Mouse (Mus musculus): ENCODE results near the gene Gm28845.

DNA sequence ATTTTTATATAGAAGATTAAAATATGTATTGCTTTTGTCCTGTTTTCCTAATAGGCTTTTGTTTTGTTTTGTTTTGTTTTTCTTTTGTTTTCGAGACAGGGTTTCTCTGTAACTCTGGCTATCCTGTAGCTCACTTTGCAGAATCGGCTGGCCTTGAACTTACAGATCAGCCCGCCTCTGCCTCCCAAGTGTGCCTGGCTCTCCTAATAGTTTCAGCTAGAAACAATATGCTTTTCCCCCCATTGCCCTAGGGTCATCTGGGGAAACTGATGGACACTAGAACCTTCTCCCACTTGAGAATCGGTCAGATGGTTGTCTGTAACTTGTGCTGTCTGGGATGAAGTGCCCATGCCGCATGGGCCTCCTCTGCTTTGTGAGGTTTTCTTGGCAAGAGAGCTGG lies 36.8 kb upstream of the Gm28845 start:
- TF ChIP-seq CTCF (IDR thresholded peaks at IDR 0.05; ENCODE audit: low read depth, low read length) (no peak), GATA1 (IDR thresholded peaks at IDR 0.05; ENCODE audit: borderline replicate concordance, low read length) (no peak)

Measured in G1E (cell line).